Mouse (Mus musculus): Measurements from ENCODE around the gene Plk4.
"Not testable (repeated sequence)": the region's sequence is repeated elsewhere in the genome, so short reads cannot be mapped to it uniquely, and the experiment has no call there.

DNA sequence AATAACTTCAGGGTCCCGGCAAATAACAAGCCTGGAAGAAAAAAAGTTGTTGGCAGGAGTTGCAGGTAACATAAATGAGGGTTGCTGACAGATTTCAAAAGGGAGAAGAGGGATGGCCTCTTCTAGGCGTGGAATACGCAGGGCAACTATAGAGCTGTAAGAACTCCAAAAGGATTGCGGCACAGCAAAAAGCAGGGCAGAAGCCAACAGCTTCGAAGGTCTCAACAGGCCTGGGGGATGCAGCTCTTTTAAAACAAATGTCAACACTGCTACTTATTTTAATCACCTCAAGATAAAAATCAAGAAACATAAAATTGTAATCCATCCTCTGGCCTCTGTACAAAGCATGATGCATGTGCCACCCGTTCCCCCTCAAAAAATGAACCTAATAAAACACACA, 45.7 kb downstream of the Plk4 start:
- TF ChIP-seq EP300 (optimal IDR thresholded peaks at IDR 0.05); CTCF (IDR thresholded peaks at IDR 0.05; ENCODE audit: low read depth): not testable (repeated sequence)

All from stomach, postnatal 0 days (tissue).